Comparison of ENCODE assay signal across 9 mouse cellular contexts in genomic region chr11:99310882-99311281, GRCm38 (mm10). TPM values are rescaled to one million over a fixed set of nuclear protein-coding genes. Genes with fewer than 3 reads are reported as not detected.
DNase-seq lines count a peak whose midpoint lies in the region; ATAC-seq and TF ChIP-seq lines count a peak whose summit lies in the region.
"Had no signal": no experiment of that assay in that cellular context is flagged by ENCODE, and none has a peak within 500 bp of the region (broad histone marks: within the 10 kb centered on the region; RNA-seq: fewer than 3 reads in every experiment).

No protein-coding gene starts in this region.

- peaks cover 23% of the 10 kb centered on the region for H3K27me3 ChIP-seq in CH12.LX (replicated peaks)

- no peak for ATAC-seq in megakaryocyte, adult 5-6 weeks (ENCODE audit: poor library complexity, severe bottlenecking)

- dilution Hi-C loops in CH12.LX (cut with MboI; ENCODE audit: extremely low pct_ligation_motif_present, extremely low pct_unique_long_range_greater_than_20kb, low sequenced_read_pairs), result no loop called here

- H3K9me3 ChIP-seq in CH12.LX (replicated peaks; ENCODE audit: low read length), result no peaks in the 10 kb centered on the region

- in situ Hi-C loops in CH12.LX (cut with MboI; ENCODE audit: low pct_ligation_motif_present, low pct_unique_long_range_greater_than_20kb, low sequenced_read_pairs), result no loop called here

- peak; percentile 62 for TF ChIP-seq CTCF in left cerebral cortex, adult 2 months (IDR thresholded peaks at IDR 0.05)
- TF ChIP-seq CTCF in CH12.LX (conservative IDR thresholded peaks at IDR 0.05 in 1 of 2, IDR thresholded peaks at IDR 0.05 in 1 of 2; ENCODE audit: low read depth in 2 of 2, low read length in 2 of 2), result peak; percentile 64 to 83

- H3K79me2 ChIP-seq in CH12.LX (replicated peaks; ENCODE audit: control insufficient read depth, extremely low read depth, insufficient read depth, poor library complexity, severe bottlenecking), result no peaks in the 10 kb centered on the region

- peaks cover 8 to 12% of the 10 kb centered on the region in 2 experiments for H3K4me1 ChIP-seq in CH12.LX (ENCODE audit: control insufficient read depth in 1 of 2, insufficient read depth in 2 of 2)

- no peak for DNase-seq in left cerebral cortex, adult 2 months (ENCODE audit: extremely low spot score in 1 of 2, low spot score in 2 of 2)
- DNase-seq in left cerebral cortex, adult 8-10 months (ENCODE audit: low spot score in 2 of 2), result no peak
- DNase-seq in CH12.LX (ENCODE audit: extremely low read depth) (peak; percentile 67), adipocyte (ENCODE audit: low spot score) (peak; percentile 56)
- DNase-seq in lung, postnatal 36 days, result peak; percentile 30
- no peak for DNase-seq in frontal cortex, postnatal 25 days (ENCODE audit: low spot score in 2 of 2)
- DNase-seq in adrenal gland, postnatal 36 days, result no peak

- no peaks in the 10 kb centered on the region for H3K36me3 ChIP-seq in CH12.LX (replicated peaks in 1 of 2; ENCODE audit: control insufficient read depth in 1 of 2, insufficient read depth in 1 of 2, low read length in 1 of 2)

- no peak overlapping the region for H3K9ac ChIP-seq in CH12.LX (ENCODE audit: insufficient read depth, low read depth)

- H3K4me3 ChIP-seq in left cerebral cortex, adult 2 months, result no peak overlapping the region
- H3K4me3 ChIP-seq in CH12.LX (replicated peaks in 1 of 3; ENCODE audit: low read depth in 2 of 3, low read length in 2 of 3, poor library complexity in 1 of 3), result no peak overlapping the region

- TF ChIP-seq EP300 in CH12.LX (IDR thresholded peaks at IDR 0.05; ENCODE audit: low read length), result no peak

- no peak overlapping the region for H3K4me2 ChIP-seq in CH12.LX (ENCODE audit: insufficient read depth, low read depth, poor library complexity, severe bottlenecking)

- TF ChIP-seq RAD21 in CH12.LX (IDR thresholded peaks at IDR 0.05; ENCODE audit: low read depth, low read length), result peak; percentile 73

- intact Hi-C loops in left cerebral cortex, adult 2 months (cut with DNase I), result loop anchor here (2.0 to 5.0 kb wide), 3 partner anchors 54 to 984 kb away; no protein-coding TSS in a partner anchor

- H3K27ac ChIP-seq in left cerebral cortex, adult 2 months, result no peak overlapping the region
- H3K27ac ChIP-seq in CH12.LX (ENCODE audit: insufficient read depth, low read depth), result no peak overlapping the region

- TF ChIP-seq POLR2A in CH12.LX (IDR thresholded peaks at IDR 0.05; ENCODE audit: low read depth, low read length), result no peak

TF ChIP-seq in CH12.LX, 34 proteins besides CTCF, POLR2A, EP300 and RAD21:
- peak; percentile 99 for TF ChIP-seq ZNF384 (IDR thresholded peaks at IDR 0.05; ENCODE audit: low read depth, low read length)
- TF ChIP-seq MAZ (IDR thresholded peaks at IDR 0.05; ENCODE audit: low read depth, low read length), result no peak
- TF ChIP-seq SMC3 (IDR thresholded peaks at IDR 0.05; ENCODE audit: low read depth, low read length), result peak; percentile 54
TF ChIP-seq in CH12.LX: peak in this region for 2.

RNA-seq across cellular contexts. Expression of gene Krt25, which starts 11.9 kb away (rescaled TPM):
- not detected for total RNA-seq in left cerebral cortex, adult 2 months (2021)
- total RNA-seq in left cerebral cortex, adult 8-10 months (2022), result not detected
- total RNA-seq in CH12.LX (2012; rRNA removed) (0.42 and 1.0 TPM in 2 replicates), CH12.LX (2014; rRNA removed) (0.17 and 0.36 TPM in 2 replicates)
- 0.69 and 0.75 TPM in 2 replicates for polyA plus RNA-seq in CH12.LX (2012; ENCODE audit: insufficient read length, low read depth)
- not detected in 2 replicates for total RNA-seq in megakaryocyte, adult 5-6 weeks (2015)
- not detected in 2 replicates for total RNA-seq in megakaryocyte, adult 5-6 weeks (2017)
- not detected for total RNA-seq in adrenal gland, postnatal 36 days (2021)
- polyA plus RNA-seq: kidney, embryonic 16.5 days had no signal

RNA-seq across cellular contexts. Expression of gene Krt24, which starts 25.8 kb away (rescaled TPM):
- total RNA-seq in left cerebral cortex, adult 2 months (2021), result not detected
- not detected for total RNA-seq in left cerebral cortex, adult 8-10 months (2022)
- total RNA-seq in CH12.LX (2012; rRNA removed) (not detected in 2 replicates), CH12.LX (2014; rRNA removed) (not detected in 2 replicates)
- polyA plus RNA-seq in CH12.LX (2012; ENCODE audit: insufficient read length, low read depth), result not detected in 2 replicates
- not detected in 2 replicates for total RNA-seq in megakaryocyte, adult 5-6 weeks (2015)
- total RNA-seq in megakaryocyte, adult 5-6 weeks (2017), result not detected in 2 replicates
- not detected for total RNA-seq in adrenal gland, postnatal 36 days (2021)
- polyA plus RNA-seq: kidney, embryonic 16.5 days had no signal

RNA-seq across cellular contexts. Expression of gene Krt26, which starts 26.9 kb away (rescaled TPM):
- not detected for total RNA-seq in left cerebral cortex, adult 2 months (2021)
- total RNA-seq in left cerebral cortex, adult 8-10 months (2022), result under 1 TPM in 1 of 4 experiments, not detected in 3; 0.14 TPM
- not detected in 2 replicates for total RNA-seq in CH12.LX (2012; rRNA removed)
- total RNA-seq in CH12.LX (2014; rRNA removed), result not detected in 2 replicates
- polyA plus RNA-seq in CH12.LX (2012; ENCODE audit: insufficient read length, low read depth), result not detected in 2 replicates
- not detected in 2 replicates for total RNA-seq in megakaryocyte, adult 5-6 weeks (2015)
- total RNA-seq in megakaryocyte, adult 5-6 weeks (2017), result not detected in 2 replicates
- not detected for total RNA-seq in adrenal gland, postnatal 36 days (2021)
- polyA plus RNA-seq: kidney, embryonic 16.5 days had no signal

RNA-seq across cellular contexts. Expression of gene Krt27, which starts 40.0 kb away (rescaled TPM):
- total RNA-seq in left cerebral cortex, adult 2 months (2021), result not detected
- not detected for total RNA-seq in left cerebral cortex, adult 8-10 months (2022)
- not detected in 2 replicates for total RNA-seq in CH12.LX (2012; rRNA removed)
- total RNA-seq in CH12.LX (2014; rRNA removed), result not detected in 2 replicates
- not detected in 2 replicates for polyA plus RNA-seq in CH12.LX (2012; ENCODE audit: insufficient read length, low read depth)
- total RNA-seq in megakaryocyte, adult 5-6 weeks (2015), result not detected in 2 replicates
- total RNA-seq in megakaryocyte, adult 5-6 weeks (2017), result not detected in 2 replicates
- not detected for total RNA-seq in adrenal gland, postnatal 36 days (2021)
- polyA plus RNA-seq: kidney, embryonic 16.5 days had no signal

Comparison
In these comparisons a context has a peak if more than half of its experiments do, and no peak if none do; other contexts are left out.
1. DNase-seq: peak in CH12.LX (single experiment), adipocyte (single experiment) and lung, postnatal 36 days (single experiment); none in left cerebral cortex, adult 2 months (0 of 2), left cerebral cortex, adult 8-10 months (0 of 2), frontal cortex, postnatal 25 days (0 of 2) and adrenal gland, postnatal 36 days (0 of 2).